Mouse (Mus musculus) ES-E14 (cell line): ENCODE data around the gene Ptprs.

Source experiments
- CHD2 ChIP-seq: IDR thresholded peaks from 2 replicates; pipeline ENCODE4 v1.6.1; 2014; ENCODE audit warnings: mild to moderate bottlenecking, low read depth, low read length, inconsistent platforms
- HCFC1 ChIP-seq: IDR thresholded peaks from 2 replicates; pipeline ENCODE4 v1.6.1; 2012; ENCODE audit warnings: low read length, inconsistent platforms, borderline replicate concordance; ENCODE audit not compliant: insufficient read depth
- MAFK ChIP-seq: IDR thresholded peaks from 2 replicates; pipeline ENCODE4 v1.6.1; 2014; ENCODE audit warnings: mild to moderate bottlenecking, low read depth, low read length, inconsistent platforms; ENCODE audit not compliant: insufficient read depth
- ZNF384 ChIP-seq: IDR thresholded peaks from 2 replicates; pipeline ENCODE4 v1.6.1; 2012; ENCODE audit warnings: low read depth, low read length, inconsistent platforms

- TF ChIP-seq HCFC1, result no peak
- TF ChIP-seq CHD2, result no peak
- no peak for TF ChIP-seq MAFK
- TF ChIP-seq ZNF384, result no peak
Observed at GRCm38 (mm10) chr17:56371029-56371660, 105.1 kb downstream of the Ptprs start.
